Mouse (Mus musculus): ENCODE measurements around the gene Lin54. TPM values are rescaled to one million over a fixed set of nuclear protein-coding genes. Genes with fewer than 3 reads are reported as not detected.

Lin54 gene
- polyA plus RNA-seq, 2 experiments = 8.5 to 11.0 TPM

- H3K4me3 ChIP-seq (ENCODE audit: insufficient read depth in 1 of 2, low read depth in 2 of 2, low read length in 2 of 2) = no peak overlapping the region
- H3K9me3 ChIP-seq (ENCODE audit: control insufficient read depth, low read length) = no peaks in the 10 kb centered on the region
- H3K27ac ChIP-seq = no peak overlapping the region
- no peak for TF ChIP-seq CTCF (IDR thresholded peaks at IDR 0.05; ENCODE audit: low read depth)
- TF ChIP-seq EP300 (IDR thresholded peaks at IDR 0.05; ENCODE audit: low read depth) = no peak
- H3K9ac ChIP-seq (replicated peaks) = no peak overlapping the region
- H3K4me1 ChIP-seq (replicated peaks; ENCODE audit: control insufficient read depth in 2 of 2, insufficient read depth in 2 of 2, low read length in 1 of 2) = peaks cover 5 to 16% of the 10 kb centered on the region in 2 experiments
- ATAC-seq (ENCODE audit: insufficient read depth) (no peak), DNase-seq (ENCODE audit: low read depth in 3 of 3, low spot score in 3 of 3) (no peak)
- peaks cover 6% of the 10 kb centered on the region for H3K36me3 ChIP-seq (replicated peaks; ENCODE audit: control insufficient read depth, insufficient read depth, low read depth)
- H3K4me2 ChIP-seq (ENCODE audit: low read depth) = no peak overlapping the region
- WGBS (ENCODE audit: insufficient replicate concordance) = 57% methylated on average over 5 of the region's 5 CpGs
- H3K27me3 ChIP-seq (ENCODE audit: control insufficient read depth, insufficient read depth, low read length) = no peaks in the 10 kb centered on the region
Measured at GRCm38 (mm10) chr5:100410281-100410680, 90.2 kb downstream of the Lin54 start.

- Histone ChIP-seq H3K4me2 (ENCODE audit: low read depth) (no peak overlapping the region), H3K27ac (no peak overlapping the region), H3K36me3 (replicated peaks; ENCODE audit: control insufficient read depth, insufficient read depth, low read depth) (peaks cover 6% of the 10 kb centered on the region), H3K27me3 (ENCODE audit: control insufficient read depth, insufficient read depth, low read length) (no peaks in the 10 kb centered on the region), H3K4me3 (ENCODE audit: insufficient read depth in 1 of 2, low read depth in 2 of 2, low read length in 2 of 2) (no peak overlapping the region), H3K9me3 (ENCODE audit: control insufficient read depth, low read length) (no peaks in the 10 kb centered on the region), H3K4me1 (replicated peaks; ENCODE audit: control insufficient read depth in 2 of 2, insufficient read depth in 2 of 2, low read length in 1 of 2) (peaks cover 0 to 7% of the 10 kb centered on the region in 2 experiments; a peak in 3 of 4 replicates), H3K9ac (replicated peaks) (no peak overlapping the region)
- no peak for ATAC-seq (ENCODE audit: insufficient read depth)
- TF ChIP-seq EP300 (IDR thresholded peaks at IDR 0.05; ENCODE audit: low read depth) (no peak), CTCF (IDR thresholded peaks at IDR 0.05; ENCODE audit: low read depth) (no peak)
- DNase-seq (ENCODE audit: low read depth in 3 of 3, low spot score in 3 of 3) = no peak
- 62% methylated on average over 5 of the region's 5 CpGs for WGBS (ENCODE audit: insufficient replicate concordance)
Measured at GRCm38 (mm10) chr5:100408485-100408884, 92.0 kb downstream of the Lin54 start.

GRCm38 (mm10) chr5:100396753-100397152, 103.7 kb downstream of the Lin54 start:
- TF ChIP-seq EP300 (IDR thresholded peaks at IDR 0.05; ENCODE audit: low read depth) = no peak
- no peak for TF ChIP-seq CTCF (IDR thresholded peaks at IDR 0.05; ENCODE audit: low read depth)
- no peaks in the 10 kb centered on the region for H3K27me3 ChIP-seq (ENCODE audit: control insufficient read depth, insufficient read depth, low read length)
- DNase-seq (ENCODE audit: low read depth in 3 of 3, low spot score in 3 of 3) = no peak
- no peak overlapping the region for H3K9ac ChIP-seq (replicated peaks)
- H3K4me3 ChIP-seq (ENCODE audit: insufficient read depth in 1 of 2, low read depth in 2 of 2, low read length in 2 of 2) = no peak overlapping the region
- WGBS (ENCODE audit: insufficient replicate concordance) = 87% methylated on average over 3 of the region's 3 CpGs
- H3K4me1 ChIP-seq (replicated peaks; ENCODE audit: control insufficient read depth in 2 of 2, insufficient read depth in 2 of 2, low read length in 1 of 2) = no peaks in the 10 kb centered on the region
- no peak overlapping the region for H3K4me2 ChIP-seq (ENCODE audit: low read depth)
- no peak overlapping the region for H3K27ac ChIP-seq
- peaks cover 18% of the 10 kb centered on the region for H3K36me3 ChIP-seq (replicated peaks; ENCODE audit: control insufficient read depth, insufficient read depth, low read depth)
- ATAC-seq (ENCODE audit: insufficient read depth) = no peak
- H3K9me3 ChIP-seq (ENCODE audit: control insufficient read depth, low read length) = no peaks in the 10 kb centered on the region

- Histone ChIP-seq H3K27me3 (ENCODE audit: control insufficient read depth, insufficient read depth, low read length) (no peaks in the 10 kb centered on the region), H3K36me3 (replicated peaks; ENCODE audit: control insufficient read depth, insufficient read depth, low read depth) (peaks cover 25% of the 10 kb centered on the region), H3K9ac (replicated peaks) (no peak overlapping the region), H3K4me3 (ENCODE audit: insufficient read depth in 1 of 2, low read depth in 2 of 2, low read length in 2 of 2) (no peak overlapping the region), H3K4me1 (replicated peaks; ENCODE audit: control insufficient read depth in 2 of 2, insufficient read depth in 2 of 2, low read length in 1 of 2) (no peaks in the 10 kb centered on the region), H3K9me3 (ENCODE audit: control insufficient read depth, low read length) (no peaks in the 10 kb centered on the region), H3K4me2 (ENCODE audit: low read depth) (no peak overlapping the region), H3K27ac (no peak overlapping the region)
- no peak for DNase-seq (ENCODE audit: low read depth in 3 of 3, low spot score in 3 of 3)
- WGBS (ENCODE audit: insufficient replicate concordance) = 68% methylated on average over 3 of the region's 3 CpGs
- ATAC-seq (ENCODE audit: insufficient read depth) = no peak
- TF ChIP-seq CTCF (IDR thresholded peaks at IDR 0.05; ENCODE audit: low read depth) (no peak), EP300 (IDR thresholded peaks at IDR 0.05; ENCODE audit: low read depth) (no peak)
Measured at GRCm38 (mm10) chr5:100393681-100394080, 106.8 kb downstream of the Lin54 start.

- Histone ChIP-seq H3K4me2 (ENCODE audit: low read depth) (no peak overlapping the region), H3K9ac (replicated peaks) (no peak overlapping the region), H3K27me3 (ENCODE audit: control insufficient read depth, insufficient read depth, low read length) (no peaks in the 10 kb centered on the region), H3K27ac (no peak overlapping the region), H3K4me3 (ENCODE audit: insufficient read depth in 1 of 2, low read depth in 2 of 2, low read length in 2 of 2) (no peak overlapping the region), H3K4me1 (replicated peaks; ENCODE audit: control insufficient read depth in 2 of 2, insufficient read depth in 2 of 2, low read length in 1 of 2) (no peaks in the 10 kb centered on the region), H3K36me3 (replicated peaks; ENCODE audit: control insufficient read depth, insufficient read depth, low read depth) (peaks cover 23% of the 10 kb centered on the region), H3K9me3 (ENCODE audit: control insufficient read depth, low read length) (no peaks in the 10 kb centered on the region)
- DNase-seq (ENCODE audit: low read depth in 3 of 3, low spot score in 3 of 3) (no peak), ATAC-seq (ENCODE audit: insufficient read depth) (no peak)
- WGBS (ENCODE audit: insufficient replicate concordance) = 89% methylated on average over 20 of the region's 20 CpGs
- TF ChIP-seq EP300 (IDR thresholded peaks at IDR 0.05; ENCODE audit: low read depth) = no peak
Measured at GRCm38 (mm10) chr5:100392436-100392955, 107.9 kb downstream of the Lin54 start.

Small RNAs within 50 kb of the gene (microRNA-seq; reads per million reads assigned to microRNA genes)
- gene Gm23222 = not detected

Other genes with a start within 250 kb of the Lin54 start
- gene Sec31a, start 84.4 kb downstream of the Lin54 start, polyA plus RNA-seq (2012; rRNA removed) = 48.5 and 56.2 TPM in 2 replicates
- gene Sec31a, start 84.4 kb downstream of the Lin54 start, polyA plus RNA-seq (2014; fragmentation: Nextera tagmentation; extraction: Ambion mirVana) = 43.6 and 44.8 TPM in 2 replicates
- gene Cops4, start 17.7 kb upstream of the Lin54 start, polyA plus RNA-seq (2012; rRNA removed) = 18.4 and 28.2 TPM in 2 replicates
- 70.9 and 74.5 TPM in 2 replicates for gene Cops4, start 17.7 kb upstream of the Lin54 start, polyA plus RNA-seq (2014; fragmentation: Nextera tagmentation; extraction: Ambion mirVana)
- gene Plac8, start 71.6 kb upstream of the Lin54 start, polyA plus RNA-seq (2012; rRNA removed) = 64.3 and 87.8 TPM in 2 replicates
- gene Plac8, start 71.6 kb upstream of the Lin54 start, polyA plus RNA-seq (2014; fragmentation: Nextera tagmentation; extraction: Ambion mirVana) = 67.3 and 91.1 TPM in 2 replicates
- 19.2 and 23.8 TPM in 2 replicates for gene Coq2, start 174.5 kb upstream of the Lin54 start, polyA plus RNA-seq (2012; rRNA removed)
- gene Coq2, start 174.5 kb upstream of the Lin54 start, polyA plus RNA-seq (2014; fragmentation: Nextera tagmentation; extraction: Ambion mirVana) = 25.7 and 29.4 TPM in 2 replicates
- 1.2 and 1.4 TPM in 2 replicates for gene Hpse, start 219.1 kb upstream of the Lin54 start, polyA plus RNA-seq (2012; rRNA removed)
- 1.5 and 1.9 TPM in 2 replicates for gene Hpse, start 219.1 kb upstream of the Lin54 start, polyA plus RNA-seq (2014; fragmentation: Nextera tagmentation; extraction: Ambion mirVana)